Mouse (Mus musculus) adrenal gland, adult 2 months (tissue): ENCODE results near the gene Epha10. TPM values are rescaled to one million over a fixed set of nuclear protein-coding genes. Genes with fewer than 3 reads are reported as not detected.

ENCODE experiments used
- polyA plus RNA-seq: library from polyadenylated mRNA; depleted of rRNA; stranded (reverse); fragments of >200 nt; gene quantifications from 2 replicates; pipeline ENCODE4 v1.2.3, GENCODE M21; 2012; rRNA removed
- total RNA-seq, 2 experiments: library from RNA; stranded (reverse); gene quantifications; 2 replicates each; pipeline ENCODE4 v1.2.3; 2021

Epha10 gene
- total and polyA plus RNA-seq, 3 experiments = 1.7 to 3.3 (median 2.9) TPM

Other genes starting within 250 kb of the Epha10 start
- gene Pou3f1, start 224.1 kb upstream of the Epha10 start, total RNA-seq = under 1 TPM in 1 of 2 experiments, not detected in 1; 0.10 TPM
- gene Pou3f1, start 224.1 kb upstream of the Epha10 start, polyA plus RNA-seq = 0.15 and 0.26 TPM in 2 replicates
- gene Utp11, start 187.3 kb upstream of the Epha10 start, total RNA-seq = 10 to 100 TPM; 33.4 to 33.5 TPM
- 2.0 and 2.1 TPM in 2 replicates for gene Utp11, start 187.3 kb upstream of the Epha10 start, polyA plus RNA-seq
- gene Fhl3, start 180.2 kb upstream of the Epha10 start, total RNA-seq = 10 to 100 TPM in 1 of 2 experiments, 1 to 10 TPM in 1; 6.6 to 15.7 TPM
- 23.6 and 27.6 TPM in 2 replicates for gene Fhl3, start 180.2 kb upstream of the Epha10 start, polyA plus RNA-seq
- 10 to 100 TPM; 30.6 to 40.0 TPM for gene Sf3a3, start 166.1 kb upstream of the Epha10 start, total RNA-seq
- 2.8 and 3.8 TPM in 2 replicates for gene Sf3a3, start 166.1 kb upstream of the Epha10 start, polyA plus RNA-seq
- gene Inpp5b, start 139.0 kb upstream of the Epha10 start, total RNA-seq = 10 to 100 TPM; 20.1 to 26.0 TPM
- gene Inpp5b, start 139.0 kb upstream of the Epha10 start, polyA plus RNA-seq = 11.9 and 16.3 TPM in 2 replicates
- 10 to 100 TPM; 22.8 to 25.3 TPM for gene Mtf1, start 78.8 kb upstream of the Epha10 start, total RNA-seq
- gene Mtf1, start 78.8 kb upstream of the Epha10 start, polyA plus RNA-seq = 5.5 and 7.1 TPM in 2 replicates
- gene Yrdc, start 30.2 kb upstream of the Epha10 start, total RNA-seq = 10 to 100 TPM; 34.9 to 39.5 TPM
- gene Yrdc, start 30.2 kb upstream of the Epha10 start, polyA plus RNA-seq = 45.0 and 48.5 TPM in 2 replicates
- 10 to 100 TPM; 29.3 to 47.0 TPM for gene 1110065P20Rik, start 29.7 kb upstream of the Epha10 start, total RNA-seq
- 63.4 and 70.0 TPM in 2 replicates for gene 1110065P20Rik, start 29.7 kb upstream of the Epha10 start, polyA plus RNA-seq
- 1 to 10 TPM; 4.7 TPM for gene Maneal, start 18.7 kb upstream of the Epha10 start, total RNA-seq
- gene Maneal, start 18.7 kb upstream of the Epha10 start, polyA plus RNA-seq = 5.9 and 6.5 TPM in 2 replicates
- gene 9930104L06Rik, start 56.1 kb downstream of the Epha10 start, total RNA-seq = 10 to 100 TPM; 10.3 to 15.3 TPM
- 13.2 and 21.1 TPM in 2 replicates for gene 9930104L06Rik, start 56.1 kb downstream of the Epha10 start, polyA plus RNA-seq
- 1 to 10 TPM; 2.0 to 4.8 TPM for gene Cdca8, start 58.4 kb downstream of the Epha10 start, total RNA-seq
- gene Cdca8, start 58.4 kb downstream of the Epha10 start, polyA plus RNA-seq = 3.7 and 4.1 TPM in 2 replicates
- gene Rspo1, start 105.5 kb downstream of the Epha10 start, total RNA-seq = 1 to 10 TPM; 5.1 to 7.5 TPM
- 6.8 and 7.1 TPM in 2 replicates for gene Rspo1, start 105.5 kb downstream of the Epha10 start, polyA plus RNA-seq
- 10 to 100 TPM; 41.5 to 59.6 TPM for gene Gnl2, start 135.7 kb downstream of the Epha10 start, total RNA-seq
- 6.6 and 7.2 TPM in 2 replicates for gene Gnl2, start 135.7 kb downstream of the Epha10 start, polyA plus RNA-seq
- not detected for gene Dnali1, start 184.8 kb downstream of the Epha10 start, total RNA-seq
- gene Dnali1, start 184.8 kb downstream of the Epha10 start, polyA plus RNA-seq = 0.06 TPM in 1 of 2 replicates, not detected in the other
- gene Snip1, start 185.8 kb downstream of the Epha10 start, total RNA-seq = 10 to 100 TPM; 18.3 to 19.3 TPM
- 6.1 TPM in 2 replicates for gene Snip1, start 185.8 kb downstream of the Epha10 start, polyA plus RNA-seq
- gene Meaf6, start 204.2 kb downstream of the Epha10 start, total RNA-seq = 10 to 100 TPM; 29.9 to 30.6 TPM
- 4.3 and 6.4 TPM in 2 replicates for gene Meaf6, start 204.2 kb downstream of the Epha10 start, polyA plus RNA-seq
- 1 to 10 TPM; 6.0 to 7.0 TPM for gene Zc3h12a, start 246.9 kb downstream of the Epha10 start, total RNA-seq
- gene Zc3h12a, start 246.9 kb downstream of the Epha10 start, polyA plus RNA-seq = 7.8 and 8.9 TPM in 2 replicates